Mouse (Mus musculus) liver, embryonic 11.5 days (tissue): ENCODE measurements around the gene Plek2. TPM values are rescaled to one million over a fixed set of nuclear protein-coding genes. Genes with fewer than 3 reads are reported as not detected.
"Not testable (repeated sequence)": the region's sequence is repeated elsewhere in the genome, so short reads cannot be mapped to it uniquely, and the experiment has no call there.

Source experiments
- ATAC-seq: fragments of 200-750 bp; cut with Nextera tagmentation; replicated peaks from 2 replicates; pipeline ENCODE4 v1.8.0; 2017; ENCODE audit warnings: moderate number of reproducible peaks, mild to moderate bottlenecking, moderate TSS enrichment, moderate library complexity; ENCODE audit not compliant: low FRiP score
- DNase-seq: peaks from one replicate; pipeline ENCODE4 v3.0.0-alpha.2; 2017; ENCODE audit warnings: low spot score
- H3K27ac ChIP-seq: fragments of 300-500 bp; sonication (generic); 2 replicates; pipeline ENCODE4 v1.5.1; 2014; ENCODE audit warnings: mild to moderate bottlenecking, low read depth, low read length, control low read depth
- H3K27me3 ChIP-seq: fragments of 300-500 bp; sonication (generic); replicated peaks from 2 replicates; pipeline ENCODE4 v1.6.1; 2014; ENCODE audit warnings: low read length, mixed read lengths; ENCODE audit not compliant: control insufficient read depth, insufficient read depth
- H3K36me3 ChIP-seq: fragments of 300-500 bp; sonication (generic); 2 replicates; pipeline ENCODE4 v1.6.1; 2014; ENCODE audit warnings: mild to moderate bottlenecking, low read length, moderate library complexity, mixed read lengths; ENCODE audit not compliant: control insufficient read depth, insufficient read depth
- H3K4me1 ChIP-seq: fragments of 300-500 bp; sonication (generic); replicated peaks from 2 replicates; pipeline ENCODE4 v1.6.1; 2014; ENCODE audit warnings: low read length, mixed read lengths; ENCODE audit not compliant: control insufficient read depth, insufficient read depth
- H3K4me2 ChIP-seq: fragments of 300-500 bp; sonication (generic); 2 replicates; pipeline ENCODE4 v1.6.1; 2014; ENCODE audit warnings: mild to moderate bottlenecking, control low read depth, moderate library complexity
- H3K4me3 ChIP-seq: fragments of 300-500 bp; sonication (generic); 2 replicates; pipeline ENCODE4 v1.5.1; 2014; ENCODE audit warnings: low read depth, low read length, control low read depth
- H3K9ac ChIP-seq: fragments of 300-500 bp; sonication (generic); 2 replicates; pipeline ENCODE4 v1.6.1; 2014; ENCODE audit warnings: low read depth, low read length, control low read depth
- H3K9me3 ChIP-seq: fragments of 300-500 bp; sonication (generic); 2 replicates; pipeline ENCODE4 v1.6.1; 2016; ENCODE audit warnings: low read length, inconsistent platforms, mixed read lengths; ENCODE audit not compliant: control insufficient read depth
- WGBS: fragments of 180-500 bp; shearing (Covaris S2); extraction: QIAGEN DNeasy Blood & Tissue Kit; methylation state at CpG from one replicate; pipeline ENCODE4 v1.1.7; 2014; 5-methylcytosine and 5-hydroxymethylcytosine counted together
- polyA plus RNA-seq: library from polyadenylated mRNA; unstranded; fragments of >200 nt; fragmentation: Nextera tagmentation; extraction: Ambion mirVana; gene quantifications from 2 replicates; pipeline ENCODE4 v1.2.1, GENCODE M21; 2014

Plek2 gene
- polyA plus RNA-seq, 1 experiment from 2014 or later: 22.0 TPM

- DNase-seq: no peak
- Histone ChIP-seq H3K4me1 (no peaks in the 10 kb centered on the region), H3K36me3 (no peaks in the 10 kb centered on the region), H3K27ac (no peak overlapping the region), H3K27me3 (peaks cover 7% of the 10 kb centered on the region; the same call in 1 of the 2 replicates), H3K4me3 (no peak overlapping the region), H3K9me3 (no peaks in the 10 kb centered on the region), H3K4me2 (no peak overlapping the region), H3K9ac (no peak overlapping the region)
- WGBS: 49% methylated on average over 4 of the region's 4 CpGs
- ATAC-seq: no peak
These were observed 29.7 kb upstream of the Plek2 start for GRCm38 (mm10) chr12:78936494-78936893.

- ATAC-seq (no peak), DNase-seq (no peak)
- Histone ChIP-seq H3K4me1 (no peaks in the 10 kb centered on the region), H3K27me3 (peaks cover 4% of the 10 kb centered on the region; the same call in 1 of the 2 replicates), H3K9ac (no peak overlapping the region), H3K4me3 (no peak overlapping the region), H3K27ac (no peak overlapping the region), H3K4me2 (no peak overlapping the region), H3K9me3 (no peaks in the 10 kb centered on the region), H3K36me3 (no peaks in the 10 kb centered on the region)
- 69% methylated on average over 1 of the region's 1 CpGs for WGBS
These were observed 23.1 kb upstream of the Plek2 start for GRCm38 (mm10) chr12:78929900-78930299.

- Histone ChIP-seq H3K27ac (no peak overlapping the region), H3K9me3 (no peaks in the 10 kb centered on the region), H3K4me2 (no peak overlapping the region), H3K9ac (no peak overlapping the region), H3K4me1 (no peaks in the 10 kb centered on the region), H3K4me3 (no peak overlapping the region), H3K36me3 (no peaks in the 10 kb centered on the region), H3K27me3 (peaks cover 3% of the 10 kb centered on the region; the same call in 1 of the 2 replicates)
- 81% methylated on average over 5 of the region's 5 CpGs for WGBS
- ATAC-seq (no peak), DNase-seq (no peak)
These were observed 20.5 kb upstream of the Plek2 start for GRCm38 (mm10) chr12:78927287-78927686.

- no peak overlapping the region for H3K9ac ChIP-seq
- 79% methylated on average over 7 of the region's 7 CpGs for WGBS
- H3K36me3 ChIP-seq: no peaks in the 10 kb centered on the region
- H3K4me1 ChIP-seq: no peaks in the 10 kb centered on the region; the same call in 1 of the 2 replicates
- no peaks in the 10 kb centered on the region for H3K9me3 ChIP-seq
- DNase-seq (no peak), ATAC-seq (no peak)
- no peak overlapping the region for H3K4me3 ChIP-seq
- H3K4me2 ChIP-seq: no peak overlapping the region
- no peaks in the 10 kb centered on the region for H3K27me3 ChIP-seq
- no peak overlapping the region for H3K27ac ChIP-seq
These were observed 16.9 kb upstream of the Plek2 start for GRCm38 (mm10) chr12:78923539-78924189.

- DNase-seq, H3K36me3 ChIP-seq, H3K27me3 ChIP-seq, ATAC-seq, H3K9ac ChIP-seq, H3K27ac ChIP-seq, H3K4me3 ChIP-seq, H3K9me3 ChIP-seq, H3K4me2 ChIP-seq, H3K4me1 ChIP-seq: not testable (repeated sequence)
These were observed 16.2 kb upstream of the Plek2 start for GRCm38 (mm10) chr12:78922977-78923376.

GRCm38 (mm10) chr12:78922058-78922457 lies 15.3 kb upstream of the Plek2 start:
- ATAC-seq: no peak
- H3K9me3 ChIP-seq: no peaks in the 10 kb centered on the region
- no peak overlapping the region for H3K27ac ChIP-seq
- no peak overlapping the region for H3K4me2 ChIP-seq
- WGBS: 76% methylated on average over 3 of the region's 3 CpGs
- DNase-seq: no peak
- H3K4me1 ChIP-seq: no peaks in the 10 kb centered on the region; the same call in 1 of the 2 replicates
- no peaks in the 10 kb centered on the region for H3K27me3 ChIP-seq
- no peaks in the 10 kb centered on the region for H3K36me3 ChIP-seq
- no peak overlapping the region for H3K9ac ChIP-seq
- no peak overlapping the region for H3K4me3 ChIP-seq

GRCm38 (mm10) chr12:78921421-78921820 lies 14.7 kb upstream of the Plek2 start:
- 69% methylated on average over 4 of the region's 4 CpGs for WGBS
- no peaks in the 10 kb centered on the region for H3K27me3 ChIP-seq
- no peak for ATAC-seq
- no peaks in the 10 kb centered on the region for H3K9me3 ChIP-seq
- no peak overlapping the region for H3K4me3 ChIP-seq
- no peak overlapping the region for H3K9ac ChIP-seq
- no peak overlapping the region for H3K4me2 ChIP-seq
- no peaks in the 10 kb centered on the region for H3K36me3 ChIP-seq
- H3K27ac ChIP-seq: no peak overlapping the region
- no peaks in the 10 kb centered on the region; the same call in 1 of the 2 replicates for H3K4me1 ChIP-seq
- DNase-seq: no peak

GRCm38 (mm10) chr12:78919079-78919712 lies 12.4 kb upstream of the Plek2 start:
- Histone ChIP-seq H3K4me2 (peak overlapping the region; percentile 50), H3K4me3 (no peak overlapping the region), H3K4me1 (peaks cover 3% of the 10 kb centered on the region), H3K27ac (no peak overlapping the region), H3K9me3 (no peaks in the 10 kb centered on the region), H3K9ac (no peak overlapping the region), H3K27me3 (no peaks in the 10 kb centered on the region), H3K36me3 (no peaks in the 10 kb centered on the region)
- DNase-seq (peak; percentile 47), ATAC-seq (peak; percentile 54)
- 30% methylated on average over 16 of the region's 16 CpGs for WGBS
